Mouse (Mus musculus): ENCODE results near the gene Tesc. TPM values are rescaled to one million over a fixed set of nuclear protein-coding genes. Genes with fewer than 3 reads are reported as not detected.

Tesc gene
- total RNA-seq (2021) = 1 to 10 TPM; 3.7 to 5.4 TPM

- no peak for DNase-seq
- intact Hi-C loops (cut with DNase I) = no loop called here
These were observed at the start of gene Tesc for GRCm38 (mm10) chr5:118027698-118028190. TSS of gene Tesc (plus strand) at chr5:118027743.

DNA sequence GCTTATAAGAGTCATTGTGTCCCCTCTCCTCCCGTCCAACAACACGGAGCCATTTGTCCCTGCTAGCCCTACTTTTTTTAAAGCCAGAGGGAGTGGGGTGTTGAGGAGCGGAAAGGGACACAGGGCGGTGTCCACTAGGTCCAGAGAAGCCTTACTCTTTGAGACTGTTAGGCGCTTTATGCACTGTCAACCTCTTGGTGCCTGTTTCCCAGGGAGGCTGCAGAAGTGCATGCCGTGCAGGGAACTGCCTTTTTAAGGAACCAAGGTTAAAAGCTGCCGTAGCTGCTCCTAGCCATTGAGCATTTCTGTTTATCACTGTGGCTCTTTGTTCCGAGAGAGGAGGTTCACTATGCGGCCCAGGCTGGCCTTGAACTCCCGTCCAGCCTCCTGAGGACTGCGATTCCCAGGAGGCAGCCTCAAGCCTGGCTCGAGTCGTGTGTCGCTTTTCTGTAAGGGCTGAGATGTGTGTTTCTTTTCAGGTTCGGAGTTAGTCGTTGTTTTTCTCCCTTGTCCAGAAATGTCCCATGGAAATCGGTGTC lies 49.3 kb upstream of the Tesc start:
- no peak for DNase-seq
- intact Hi-C loops (cut with DNase I) = no loop called here

DNA sequence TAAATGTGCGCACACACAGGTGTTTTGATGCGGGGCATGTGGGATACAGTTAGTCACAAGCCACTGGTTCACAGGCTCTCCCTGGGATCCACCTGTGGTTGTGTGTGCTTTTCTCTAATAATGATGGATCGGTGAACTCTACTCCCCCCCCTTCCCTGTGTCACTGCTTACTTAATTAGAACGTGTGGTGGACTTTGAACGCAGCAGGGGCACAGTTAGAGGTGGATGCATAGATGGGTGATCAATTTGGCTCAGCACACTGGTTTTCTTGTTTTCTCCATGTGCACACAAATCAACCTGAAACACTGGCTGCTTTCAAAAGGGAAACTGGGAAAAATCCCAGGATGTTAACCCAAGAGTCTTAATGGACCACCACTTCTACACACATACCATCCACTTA lies 48.5 kb upstream of the Tesc start:
- intact Hi-C loops (cut with DNase I) = no loop called here
- no peak for DNase-seq

- no peak for DNase-seq
These were observed 46.6 kb upstream of the Tesc start for GRCm38 (mm10) chr5:117980921-117981320.

GRCm38 (mm10) chr5:117981943-117982342 lies 45.6 kb upstream of the Tesc start:
- intact Hi-C loops (cut with DNase I) = no loop called here
- no peak for DNase-seq

More at GRCm38 (mm10) chr5:117980921-117981320, 46.6 kb upstream of the Tesc start:
- intact Hi-C loops (cut with DNase I) = no loop called here

- DNase-seq = no peak
- intact Hi-C loops (cut with DNase I) = no loop called here
These were observed 41.2 kb upstream of the Tesc start for GRCm38 (mm10) chr5:117986327-117986726.

DNA sequence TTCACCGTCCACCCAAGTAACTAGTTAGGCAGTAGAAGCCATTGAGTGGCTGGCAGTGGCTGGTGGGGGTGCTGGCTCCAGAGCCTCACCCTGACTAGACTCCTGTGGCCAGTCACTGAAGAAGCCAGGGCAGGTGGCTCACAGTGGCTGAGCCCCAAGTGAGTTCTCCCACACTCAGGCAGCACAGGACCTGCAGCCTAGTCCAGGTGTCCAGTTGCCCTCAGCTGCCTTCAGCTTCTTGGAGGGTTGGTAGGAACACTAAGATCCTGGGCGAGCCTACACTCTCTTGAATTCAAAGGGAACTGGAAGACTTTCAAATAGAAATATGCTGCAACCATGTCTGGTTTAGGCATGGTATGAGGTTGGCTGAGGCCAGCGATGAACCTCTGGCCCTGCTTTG lies 39.7 kb upstream of the Tesc start:
- no peak for DNase-seq
- intact Hi-C loops (cut with DNase I) = no loop called here

DNA sequence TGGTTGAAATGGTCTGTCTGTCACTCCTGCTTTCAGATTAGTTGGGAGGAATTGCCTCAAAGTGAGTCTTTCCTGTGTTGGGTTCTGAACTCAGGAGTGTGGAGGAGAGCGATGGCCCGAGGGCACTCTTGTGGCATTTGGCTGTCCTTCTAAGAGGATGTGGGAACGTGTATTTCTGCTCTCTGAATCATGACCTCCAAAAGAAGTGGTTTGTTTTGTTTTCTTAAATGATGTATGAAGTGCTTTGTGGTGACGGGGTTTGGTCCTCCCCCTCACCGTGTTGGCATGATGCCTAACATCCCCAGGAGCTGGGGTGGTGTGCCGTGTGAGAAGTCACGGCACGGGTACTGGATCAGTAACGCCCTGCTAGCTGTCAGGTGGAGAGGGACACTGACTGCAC lies 39.2 kb upstream of the Tesc start:
- intact Hi-C loops (cut with DNase I) = no loop called here
- DNase-seq = no peak

DNA sequence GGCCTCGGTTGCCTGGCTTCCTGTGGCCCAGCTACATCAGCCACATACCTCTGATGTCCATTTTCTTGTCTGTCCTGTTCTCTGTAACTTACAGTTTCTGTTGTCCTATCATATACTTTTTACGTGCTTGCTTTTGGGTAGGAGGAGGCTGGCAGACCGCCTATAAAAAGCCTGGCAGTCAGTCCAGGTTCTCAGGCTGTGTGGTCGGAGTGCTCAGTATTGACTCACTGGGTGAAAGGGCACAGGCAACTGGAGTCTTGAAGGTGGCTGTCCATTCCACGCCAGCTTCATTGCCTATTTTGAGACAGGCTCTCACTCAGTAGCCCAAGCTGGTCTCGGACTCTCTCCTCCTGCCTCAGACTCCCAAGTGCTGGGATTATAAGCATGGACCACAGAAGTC lies 37.8 kb upstream of the Tesc start:
- DNase-seq = no peak
- intact Hi-C loops (cut with DNase I) = no loop called here

GRCm38 (mm10) chr5:117990957-117991356 lies 36.6 kb upstream of the Tesc start:
- intact Hi-C loops (cut with DNase I) = no loop called here
- DNase-seq = no peak

DNA sequence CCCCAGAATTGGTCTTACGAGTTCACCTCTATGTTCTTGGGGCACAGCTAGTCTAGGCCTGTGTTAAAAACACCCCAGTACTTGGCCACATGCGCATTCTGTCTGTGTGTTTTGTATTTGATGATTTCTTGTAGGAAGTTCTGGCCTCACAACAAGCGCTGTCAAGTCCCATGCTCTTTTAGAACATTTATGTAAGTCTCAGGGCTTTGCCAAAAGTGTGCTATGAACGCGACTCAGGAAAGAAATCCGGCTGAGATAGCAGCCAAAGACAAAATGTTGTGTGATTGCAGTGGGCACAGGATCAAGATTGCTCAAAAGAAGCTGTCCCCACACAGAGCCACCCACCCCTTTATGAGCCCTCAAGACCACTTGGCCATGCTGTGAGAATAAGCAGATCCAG lies 34.0 kb upstream of the Tesc start:
- intact Hi-C loops (cut with DNase I) = no loop called here
- no peak for DNase-seq

GRCm38 (mm10) chr5:117995372-117995901 lies 32.1 kb upstream of the Tesc start:
- DNase-seq = no peak
- intact Hi-C loops (cut with DNase I) = no loop called here

- DNase-seq = no peak
- intact Hi-C loops (cut with DNase I) = no loop called here
These were observed 31.6 kb upstream of the Tesc start for GRCm38 (mm10) chr5:117995911-117996310.

DNA sequence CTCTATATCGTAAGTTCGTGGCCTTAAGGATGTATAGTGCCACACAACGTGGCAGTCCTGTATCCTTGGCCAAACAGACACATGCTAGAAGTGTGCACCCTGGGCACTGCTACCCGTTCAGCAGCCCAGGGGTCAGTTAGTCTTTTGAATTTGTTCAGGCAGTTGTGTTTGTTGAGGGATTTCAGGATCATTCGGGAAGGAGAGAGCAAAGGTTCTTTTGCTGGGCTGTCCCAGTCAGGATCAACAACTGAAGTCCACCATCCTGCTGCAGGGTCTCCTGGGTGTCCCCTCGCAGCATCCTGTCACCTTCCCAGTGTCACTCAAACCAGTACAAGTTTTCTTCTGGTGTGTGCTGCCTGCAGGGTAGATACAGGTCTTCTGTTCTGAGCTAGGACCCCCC lies 31.0 kb upstream of the Tesc start:
- intact Hi-C loops (cut with DNase I) = no loop called here
- DNase-seq = no peak

- intact Hi-C loops (cut with DNase I) = no loop called here
- no peak for DNase-seq
These were observed 30.0 kb upstream of the Tesc start for GRCm38 (mm10) chr5:117997434-117997970.

- intact Hi-C loops (cut with DNase I) = no loop called here
- DNase-seq = no peak
These were observed 28.5 kb upstream of the Tesc start for GRCm38 (mm10) chr5:117999061-117999460.

- intact Hi-C loops (cut with DNase I) = no loop called here
- DNase-seq = no peak
These were observed 28.0 kb upstream of the Tesc start for GRCm38 (mm10) chr5:117999584-117999983.

DNA sequence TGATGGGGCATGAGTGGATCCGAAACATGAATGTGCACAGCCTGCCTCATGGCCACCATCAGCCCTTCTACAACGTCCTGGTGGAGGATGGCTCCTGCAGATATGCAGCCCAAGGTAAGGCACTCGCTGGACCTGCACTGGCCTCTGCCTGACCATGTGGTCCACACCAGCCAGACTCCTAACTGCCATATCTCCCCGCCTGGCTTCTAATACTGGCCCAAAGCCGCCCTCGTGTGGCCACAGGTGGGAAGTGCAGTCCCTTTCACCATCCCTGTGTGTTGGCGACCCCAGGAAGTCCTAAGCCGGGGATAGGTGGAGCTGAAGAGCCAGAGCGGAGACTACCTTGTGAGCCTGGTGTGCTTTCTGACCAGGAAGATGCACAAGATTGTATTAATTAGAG lies 25.5 kb upstream of the Tesc start:
- intact Hi-C loops (cut with DNase I) = no loop called here
- DNase-seq = peak; percentile 82

DNA sequence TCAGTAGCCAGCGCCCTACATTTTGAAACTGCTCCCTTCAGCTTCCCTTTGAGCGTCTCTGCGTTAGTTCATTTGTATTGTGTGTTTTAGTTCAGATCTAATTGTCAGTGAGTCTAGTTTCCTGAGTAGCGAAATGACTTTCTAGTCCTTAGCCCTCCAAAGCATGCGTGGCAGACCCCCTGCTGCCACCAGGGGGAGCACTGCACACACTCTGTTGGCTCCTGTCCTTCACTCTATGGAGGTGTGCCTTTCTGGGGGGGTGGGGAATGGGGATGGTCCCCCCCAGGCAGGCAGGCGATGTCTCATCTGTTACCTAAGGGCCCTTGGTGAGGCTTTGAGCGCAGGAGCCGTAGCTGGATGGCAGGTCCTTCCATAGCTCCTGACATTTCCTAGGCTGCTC lies 22.9 kb upstream of the Tesc start:
- peak; percentile 68 for DNase-seq
- intact Hi-C loops (cut with DNase I) = loop anchor here (2.0 kb wide), 1 partner anchor 64 kb away; no protein-coding TSS in a partner anchor

DNA sequence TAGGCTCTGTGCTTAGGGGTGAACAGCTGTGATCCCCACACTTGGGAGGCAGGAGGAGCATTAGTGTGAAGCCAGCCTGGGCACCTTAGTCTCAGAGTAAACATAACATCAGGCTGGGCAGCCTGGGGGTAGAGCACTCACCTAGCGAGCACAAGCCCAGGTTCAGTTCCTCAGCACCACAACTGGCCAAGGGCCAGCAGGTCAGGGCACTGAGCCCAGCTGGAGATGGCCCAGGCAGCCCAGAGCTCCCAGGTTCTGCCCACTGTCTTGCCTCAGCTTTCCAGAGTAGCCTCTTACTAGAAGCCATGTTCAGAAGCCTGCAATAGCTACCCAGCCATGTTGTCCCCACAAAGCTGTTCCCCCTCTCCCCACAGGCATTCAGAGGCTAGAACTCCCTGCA lies 21.8 kb upstream of the Tesc start:
- DNase-seq = no peak
- intact Hi-C loops (cut with DNase I) = loop anchor here (2.0 kb wide), 1 partner anchor 63 kb away; no protein-coding TSS in a partner anchor

GRCm38 (mm10) chr5:118008344-118008743 lies 19.2 kb upstream of the Tesc start:
- no peak for DNase-seq
- intact Hi-C loops (cut with DNase I) = no loop called here

DNA sequence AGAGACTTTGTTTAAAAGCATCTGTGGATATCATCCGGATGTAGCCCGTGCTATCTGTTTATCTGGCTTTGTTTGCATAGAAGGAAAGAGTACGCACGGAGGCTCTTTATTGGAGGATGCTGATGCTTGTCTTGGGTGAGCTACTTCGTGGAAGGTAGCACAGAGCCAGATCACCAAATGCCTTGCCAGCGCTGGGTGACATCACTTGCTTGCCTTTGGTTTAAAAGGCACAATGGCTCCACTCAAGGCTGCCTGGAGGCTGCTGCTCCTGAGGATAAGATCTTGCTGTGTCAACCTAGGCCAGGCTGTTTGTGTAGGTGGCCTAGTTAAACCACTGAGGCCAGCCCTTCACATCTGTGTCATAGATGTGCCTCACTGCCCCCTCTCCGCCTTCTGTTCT lies 16.7 kb upstream of the Tesc start:
- intact Hi-C loops (cut with DNase I) = no loop called here
- DNase-seq = no peak

- DNase-seq = no peak
- intact Hi-C loops (cut with DNase I) = no loop called here
These were observed 15.7 kb upstream of the Tesc start for GRCm38 (mm10) chr5:118011796-118012195.

Measured in left cerebral cortex, postnatal 4 days (tissue).